Mouse (Mus musculus) thymus, adult 2 months (tissue): ENCODE measurements around the gene Ptprc. TPM values are rescaled to one million over a fixed set of nuclear protein-coding genes. Genes with fewer than 3 reads are reported as not detected.
A peak's percentile ranks its signal among the peaks of the same experiment; 100 is the strongest.

Experiments used
- DNase-seq: peaks from one replicate; pipeline ENCODE4 v3.0.0; 2021
- H3K27ac ChIP-seq: fragments of 200-500 bp; 2 replicates; pipeline ENCODE4 v1.5.1; 2012; ENCODE audit warnings: low read length, control low read depth; ENCODE audit not compliant: control insufficient read depth, insufficient read depth
- H3K27me3 ChIP-seq: fragments of 200-500 bp; 2 replicates; pipeline ENCODE4 v1.6.1; 2012; ENCODE audit warnings: mild to moderate bottlenecking, low read length, moderate library complexity, mixed read lengths; ENCODE audit not compliant: control insufficient read depth, insufficient read depth
- H3K36me3 ChIP-seq: fragments of 200-500 bp; 2 replicates; pipeline ENCODE4 v1.6.1; 2012; ENCODE audit warnings: mild to moderate bottlenecking, low read length, moderate library complexity; ENCODE audit not compliant: control insufficient read depth, insufficient read depth
- H3K4me1 ChIP-seq: fragments of 200-500 bp; replicated peaks from 2 replicates; pipeline ENCODE4 v1.6.1; 2012; ENCODE audit warnings: low read length; ENCODE audit not compliant: control insufficient read depth, insufficient read depth
- H3K4me3 ChIP-seq: fragments of 200-500 bp; 2 replicates; pipeline ENCODE4 v1.5.1; 2012; ENCODE audit warnings: mild to moderate bottlenecking, low read length, control low read depth, moderate library complexity; ENCODE audit not compliant: control insufficient read depth, insufficient read depth
- CTCF ChIP-seq: fragments of 200-500 bp; IDR thresholded peaks from 2 replicates; pipeline ENCODE4 v1.5.1; 2012; ENCODE audit warnings: mild to moderate bottlenecking, control low read depth, low read length, moderate library complexity, borderline replicate concordance; ENCODE audit not compliant: control insufficient read depth, poor library complexity, insufficient read depth; ENCODE audit errors: extremely low read depth
- POLR2A ChIP-seq: fragments of 200-500 bp; IDR thresholded peaks from 2 replicates; pipeline ENCODE4 v1.6.1; 2012; ENCODE audit warnings: mild to moderate bottlenecking, low read length, control low read depth, moderate library complexity; ENCODE audit not compliant: control insufficient read depth, poor library complexity, insufficient read depth; ENCODE audit errors: extremely low read depth
- WGBS: fragments of 180-500 bp; shearing (Covaris S2); methylation state at CpG from one replicate; pipeline ENCODE4 v1.1.7; 2018; 5-methylcytosine and 5-hydroxymethylcytosine counted together
- polyA plus RNA-seq: library from polyadenylated mRNA; depleted of rRNA; stranded (reverse); fragments of >200 nt; gene quantifications from 2 replicates; pipeline ENCODE4 v1.2.3, GENCODE M21; 2012

Gene Ptprc
- polyA plus RNA-seq, 1 experiment = 490 TPM

GRCm38 (mm10) chr1:138140769-138141168 is 34.7 kb downstream of the Ptprc start:
- WGBS = 87% methylated on average over 4 of the region's 4 CpGs
- no peak for TF ChIP-seq CTCF
- TF ChIP-seq POLR2A = no peak
- no peak overlapping the region for H3K27ac ChIP-seq

GRCm38 (mm10) chr1:138137696-138138095 is 37.8 kb downstream of the Ptprc start:
- peaks cover 26% of the 10 kb centered on the region for H3K4me1 ChIP-seq
- DNase-seq = no peak
- peaks cover 26% of the 10 kb centered on the region for H3K36me3 ChIP-seq
- no peak for TF ChIP-seq POLR2A
- no peak for TF ChIP-seq CTCF
- H3K27ac ChIP-seq = peak overlapping the region; percentile 25; the same call in 1 of the 2 replicates
- H3K27me3 ChIP-seq = no peaks in the 10 kb centered on the region
- H3K4me3 ChIP-seq = no peak overlapping the region
- WGBS = 45% methylated on average over 4 of the region's 4 CpGs

More at GRCm38 (mm10) chr1:138140769-138141168, 34.7 kb downstream of the Ptprc start:
- Histone ChIP-seq H3K27me3 (no peaks in the 10 kb centered on the region), H3K4me3 (no peak overlapping the region), H3K4me1 (peaks cover 19% of the 10 kb centered on the region), H3K36me3 (peaks cover 20% of the 10 kb centered on the region)
- no peak for DNase-seq

- no peak overlapping the region for H3K4me3 ChIP-seq
- H3K27ac ChIP-seq = peak overlapping the region; percentile 69; the same call in 1 of the 2 replicates
- TF ChIP-seq CTCF (no peak), POLR2A (no peak)
- no peak for DNase-seq
- peaks cover 22% of the 10 kb centered on the region for H3K4me1 ChIP-seq
- peaks cover 20% of the 10 kb centered on the region for H3K36me3 ChIP-seq
- H3K27me3 ChIP-seq = no peaks in the 10 kb centered on the region
- WGBS = 64% methylated on average over 6 of the region's 6 CpGs
Observed at GRCm38 (mm10) chr1:138137024-138137577, 38.4 kb downstream of the Ptprc start.

- Histone ChIP-seq H3K4me3 (no peak overlapping the region), H3K36me3 (peaks cover 14% of the 10 kb centered on the region), H3K27ac (peak overlapping the region; percentile 93), H3K27me3 (no peaks in the 10 kb centered on the region), H3K4me1 (peaks cover 20% of the 10 kb centered on the region)
- TF ChIP-seq POLR2A (peak; percentile 47; the same call in 1 of the 2 replicates), CTCF (no peak)
- WGBS = 2% methylated on average over 17 of the region's 17 CpGs
- DNase-seq = peak; percentile 86
Observed at GRCm38 (mm10) chr1:138136373-138136779, 39.1 kb downstream of the Ptprc start.

GRCm38 (mm10) chr1:138135637-138136372 is 39.7 kb downstream of the Ptprc start:
- Histone ChIP-seq H3K4me3 (peak overlapping the region; percentile 4; the same call in 1 of the 2 replicates), H3K27me3 (no peaks in the 10 kb centered on the region), H3K27ac (peak overlapping the region; percentile 93), H3K4me1 (peaks cover 20% of the 10 kb centered on the region), H3K36me3 (peaks cover 12% of the 10 kb centered on the region)
- WGBS = 19% methylated on average over 9 of the region's 9 CpGs
- DNase-seq = no peak
- TF ChIP-seq CTCF (no peak), POLR2A (no peak)

- Histone ChIP-seq H3K36me3 (peaks cover 5% of the 10 kb centered on the region; the same call in 1 of the 2 replicates), H3K4me1 (peaks cover 20% of the 10 kb centered on the region), H3K27me3 (no peaks in the 10 kb centered on the region), H3K27ac (peak overlapping the region; percentile 93), H3K4me3 (no peak overlapping the region)
- no peak for TF ChIP-seq CTCF
- no peak for TF ChIP-seq POLR2A
- DNase-seq = no peak
Observed at GRCm38 (mm10) chr1:138135117-138135516, 40.4 kb downstream of the Ptprc start.
